Mouse (Mus musculus) bone marrow macrophage, adult 2 months (primary cell): ENCODE results near the gene Fam71e1. TPM values are rescaled to one million over a fixed set of nuclear protein-coding genes. Genes with fewer than 3 reads are reported as not detected.
A peak's percentile ranks its signal among the peaks of the same experiment; 100 is the strongest.

ENCODE experiments used
- H3K27ac ChIP-seq: 2 replicates; pipeline ENCODE4 v1.5.1; 2012; ENCODE audit warnings: low read depth, low read length; ENCODE audit not compliant: insufficient read depth
- H3K4me1 ChIP-seq: 2 replicates; pipeline ENCODE4 v1.6.1; 2012; ENCODE audit warnings: low read length; ENCODE audit not compliant: control insufficient read depth, insufficient read depth
- H3K4me3 ChIP-seq: 2 replicates; pipeline ENCODE4 v1.5.1; 2012; ENCODE audit warnings: mild to moderate bottlenecking, low read length, moderate library complexity; ENCODE audit not compliant: insufficient read depth
- CTCF ChIP-seq: IDR thresholded peaks from 2 replicates; pipeline ENCODE4 v1.5.1; 2012; ENCODE audit warnings: low read depth, mild to moderate bottlenecking, low read length, moderate library complexity
- POLR2A ChIP-seq: IDR thresholded peaks from 2 replicates; pipeline ENCODE4 v1.6.1; 2012; ENCODE audit warnings: mild to moderate bottlenecking, low read depth, low read length, borderline replicate concordance
- polyA plus RNA-seq: library from polyadenylated mRNA; stranded (reverse); fragments of >200 nt; gene quantifications from 2 replicates; pipeline ENCODE4 v1.2.4, GENCODE M21; 2012; ENCODE audit not compliant: missing spikeins, insufficient read depth, insufficient read length

Gene Fam71e1
- polyA plus RNA-seq, 1 experiment, result 2.9 TPM

GRCm38 (mm10) chr7:44527483-44528398, 31.4 kb downstream of the Fam71e1 start:
- peaks cover 7% of the 10 kb centered on the region for H3K4me1 ChIP-seq
- no peak for TF ChIP-seq POLR2A
- peak; percentile 87 for TF ChIP-seq CTCF
- peak overlapping the region; percentile 54 for H3K27ac ChIP-seq
- H3K4me3 ChIP-seq, result peak overlapping the region; percentile 68

- Histone ChIP-seq H3K27ac (no peak overlapping the region), H3K4me1 (peaks cover 7% of the 10 kb centered on the region), H3K4me3 (no peak overlapping the region)
- TF ChIP-seq CTCF (no peak), POLR2A (no peak)
These were observed 33.1 kb downstream of the Fam71e1 start for GRCm38 (mm10) chr7:44529518-44529917.

GRCm38 (mm10) chr7:44530507-44530906, 34.1 kb downstream of the Fam71e1 start:
- H3K4me3 ChIP-seq, result no peak overlapping the region
- no peak for TF ChIP-seq POLR2A
- TF ChIP-seq CTCF, result no peak
- H3K4me1 ChIP-seq, result peaks cover 7% of the 10 kb centered on the region
- H3K27ac ChIP-seq, result no peak overlapping the region

GRCm38 (mm10) chr7:44531207-44531606, 34.8 kb downstream of the Fam71e1 start:
- no peak overlapping the region for H3K27ac ChIP-seq
- H3K4me1 ChIP-seq, result peaks cover 7% of the 10 kb centered on the region
- TF ChIP-seq CTCF, result no peak
- no peak for TF ChIP-seq POLR2A
- H3K4me3 ChIP-seq, result no peak overlapping the region

- Histone ChIP-seq H3K4me3 (no peak within 1 kb of the TSS), H3K27ac (no peak within 1 kb of the TSS), H3K4me1 (peaks cover 7% of the 10 kb centered on the region)
- TF ChIP-seq POLR2A (no peak), CTCF (no peak)
These were observed 35.8 kb downstream of the Fam71e1 start, which contains the start of gene Spib for GRCm38 (mm10) chr7:44531946-44532732. Spib (minus strand) TSS chr7:44532071.

GRCm38 (mm10) chr7:44532918-44533745, 36.8 kb downstream of the Fam71e1 start:
- TF ChIP-seq POLR2A, result no peak
- TF ChIP-seq CTCF, result no peak
- H3K4me3 ChIP-seq, result no peak overlapping the region
- no peak overlapping the region for H3K27ac ChIP-seq
- H3K4me1 ChIP-seq, result peaks cover 5% of the 10 kb centered on the region

GRCm38 (mm10) chr7:44533746-44534045, 37.3 kb downstream of the Fam71e1 start:
- Histone ChIP-seq H3K27ac (no peak overlapping the region), H3K4me1 (no peaks in the 10 kb centered on the region), H3K4me3 (no peak overlapping the region)
- no peak for TF ChIP-seq CTCF
- no peak for TF ChIP-seq POLR2A

GRCm38 (mm10) chr7:44534242-44534641, 37.9 kb downstream of the Fam71e1 start:
- no peaks in the 10 kb centered on the region for H3K4me1 ChIP-seq
- H3K4me3 ChIP-seq, result no peak overlapping the region
- no peak overlapping the region for H3K27ac ChIP-seq
- TF ChIP-seq CTCF, result no peak
- no peak for TF ChIP-seq POLR2A

- H3K27ac ChIP-seq, result no peak overlapping the region
- TF ChIP-seq POLR2A, result no peak
- TF ChIP-seq CTCF, result no peak
These were observed 38.5 kb downstream of the Fam71e1 start for GRCm38 (mm10) chr7:44534656-44535441.

More at GRCm38 (mm10) chr7:44534656-44535441, 38.5 kb downstream of the Fam71e1 start:
- H3K4me3 ChIP-seq, result no peak overlapping the region
- no peaks in the 10 kb centered on the region for H3K4me1 ChIP-seq
